Mouse (Mus musculus) forebrain, embryonic 16.5 days (tissue): Measurements from ENCODE around the gene 1700024P04Rik. TPM values are rescaled to one million over a fixed set of nuclear protein-coding genes. Genes with fewer than 3 reads are reported as not detected.

Experiments used
- ATAC-seq: fragments of 200-750 bp; cut with Nextera tagmentation; 2 replicates; pipeline ENCODE4 v1.8.0; 2017; ENCODE audit warnings: mild to moderate bottlenecking, moderate library complexity
- H3K27ac ChIP-seq: fragments of 300-500 bp; sonication (generic); 2 replicates; pipeline ENCODE4 v1.5.1; 2014; ENCODE audit warnings: low read length, control low read depth
- H3K27me3 ChIP-seq: fragments of 300-500 bp; sonication (generic); replicated peaks from 2 replicates; pipeline ENCODE4 v1.6.1; 2014; ENCODE audit warnings: low read length; ENCODE audit not compliant: control insufficient read depth, insufficient read depth
- H3K36me3 ChIP-seq: fragments of 300-500 bp; sonication (generic); 2 replicates; pipeline ENCODE4 v1.6.1; 2014; ENCODE audit not compliant: control insufficient read depth, insufficient read depth
- H3K4me1 ChIP-seq: fragments of 300-500 bp; sonication (generic); replicated peaks from 2 replicates; pipeline ENCODE4 v1.6.1; 2014; ENCODE audit warnings: low read length; ENCODE audit not compliant: control insufficient read depth, insufficient read depth
- H3K4me2 ChIP-seq: fragments of 300-500 bp; sonication (generic); 2 replicates; pipeline ENCODE4 v1.6.1; 2014; ENCODE audit warnings: mild to moderate bottlenecking, low read length, control low read depth
- H3K4me3 ChIP-seq: fragments of 300-500 bp; sonication (generic); replicated peaks from 2 replicates; pipeline ENCODE4 v1.5.1; 2014; ENCODE audit warnings: mild to moderate bottlenecking, low read length, control low read depth
- H3K9ac ChIP-seq: fragments of 300-500 bp; sonication (generic); replicated peaks from 2 replicates; pipeline ENCODE4 v1.6.1; 2014; ENCODE audit warnings: low read depth, low read length, control low read depth
- H3K9me3 ChIP-seq: fragments of 300-500 bp; sonication (generic); 2 replicates; pipeline ENCODE4 v1.6.1; 2016; ENCODE audit warnings: low read length; ENCODE audit not compliant: control insufficient read depth
- WGBS: fragments of 180-500 bp; shearing (Covaris S2); extraction: QIAGEN DNeasy Blood & Tissue Kit; methylation state at CpG from one replicate; pipeline ENCODE4 v1.1.7; 2014; 5-methylcytosine and 5-hydroxymethylcytosine counted together
- polyA plus RNA-seq: library from polyadenylated mRNA; unstranded; fragments of >200 nt; fragmentation: Nextera tagmentation; extraction: Ambion mirVana; gene quantifications from 2 replicates; pipeline ENCODE4 v1.2.1, GENCODE M21; 2015

1700024P04Rik gene
- polyA plus RNA-seq, 1 experiment from 2014 or later: not detected

DNA sequence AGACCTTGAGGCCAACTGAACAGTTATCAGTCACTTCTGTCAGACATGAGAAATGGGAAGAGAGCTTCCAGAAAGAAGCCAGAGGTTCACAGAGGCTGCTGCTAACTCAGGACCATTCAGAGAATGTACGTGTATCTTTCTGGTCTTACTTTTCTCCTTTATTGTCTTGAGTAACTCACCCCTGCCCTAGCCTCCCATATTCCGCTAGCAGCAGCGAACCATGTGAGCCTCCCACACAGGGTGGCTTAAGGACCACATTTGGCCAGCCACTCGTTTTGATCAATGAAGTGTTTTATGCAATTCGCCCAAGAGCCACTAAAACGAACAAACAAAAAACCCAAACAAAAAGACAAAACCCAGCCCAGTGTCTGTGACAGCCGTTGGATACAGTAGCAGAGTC, 32.4 kb downstream of the 1700024P04Rik start:
- no peaks in the 10 kb centered on the region for H3K36me3 ChIP-seq
- H3K27me3 ChIP-seq: no peaks in the 10 kb centered on the region
- no peak for ATAC-seq
- no peak overlapping the region for H3K27ac ChIP-seq
- H3K4me1 ChIP-seq: no peaks in the 10 kb centered on the region
- H3K4me3 ChIP-seq: no peak overlapping the region
- H3K4me2 ChIP-seq: no peak overlapping the region
- H3K9me3 ChIP-seq: no peaks in the 10 kb centered on the region
- no peak overlapping the region for H3K9ac ChIP-seq
- WGBS: 59% methylated on average over 7 of the region's 7 CpGs

DNA sequence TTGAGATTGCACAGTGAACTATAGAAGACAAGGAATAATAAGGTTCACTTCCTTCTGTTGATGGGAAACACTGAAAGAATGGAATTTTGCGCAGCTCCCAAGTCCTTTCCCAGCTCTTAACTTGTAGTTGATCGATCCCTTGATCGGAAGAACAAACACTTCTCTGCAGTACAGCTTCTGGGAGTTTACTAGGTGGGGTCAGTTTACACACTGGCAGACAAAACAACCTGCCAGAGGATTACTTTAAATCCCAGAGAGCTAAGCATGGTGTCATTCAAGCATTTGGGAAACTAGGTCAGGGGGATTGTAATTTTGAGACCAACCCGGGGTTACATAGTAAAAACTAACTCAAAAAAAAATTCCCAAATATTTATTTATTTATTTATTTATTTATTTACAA, 36.2 kb downstream of the 1700024P04Rik start:
- Histone ChIP-seq H3K4me1 (no peaks in the 10 kb centered on the region), H3K27ac (no peak overlapping the region), H3K36me3 (no peaks in the 10 kb centered on the region), H3K4me2 (no peak overlapping the region), H3K9ac (no peak overlapping the region), H3K27me3 (no peaks in the 10 kb centered on the region), H3K9me3 (no peaks in the 10 kb centered on the region), H3K4me3 (no peak overlapping the region)
- 33% methylated on average over 4 of the region's 4 CpGs for WGBS
- no peak for ATAC-seq

DNA sequence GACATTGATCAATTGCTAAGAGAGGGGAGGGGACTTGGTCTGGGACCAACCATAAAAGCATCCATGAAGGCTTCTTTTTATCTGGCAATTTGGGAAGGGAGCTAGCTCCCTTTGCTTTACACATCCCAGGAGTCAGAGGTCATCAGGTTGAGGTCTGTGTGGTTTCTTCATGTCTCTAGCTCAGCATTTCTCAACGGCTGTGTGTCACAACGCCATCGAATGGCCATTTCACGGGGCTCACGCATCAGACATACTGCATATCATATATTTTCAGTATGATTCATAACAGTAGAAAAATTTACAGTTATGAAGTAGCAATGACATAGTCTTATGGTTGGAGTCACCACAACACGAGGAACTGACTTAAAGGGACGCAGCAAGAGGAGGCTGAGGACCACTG, 37.9 kb downstream of the 1700024P04Rik start:
- H3K9ac ChIP-seq: no peak overlapping the region
- no peaks in the 10 kb centered on the region for H3K36me3 ChIP-seq
- no peak overlapping the region for H3K4me2 ChIP-seq
- WGBS: 93% methylated on average over 7 of the region's 7 CpGs
- H3K27ac ChIP-seq: no peak overlapping the region
- no peak for ATAC-seq
- H3K9me3 ChIP-seq: no peaks in the 10 kb centered on the region
- H3K4me1 ChIP-seq: no peaks in the 10 kb centered on the region
- H3K4me3 ChIP-seq: no peak overlapping the region
- no peaks in the 10 kb centered on the region for H3K27me3 ChIP-seq

DNA sequence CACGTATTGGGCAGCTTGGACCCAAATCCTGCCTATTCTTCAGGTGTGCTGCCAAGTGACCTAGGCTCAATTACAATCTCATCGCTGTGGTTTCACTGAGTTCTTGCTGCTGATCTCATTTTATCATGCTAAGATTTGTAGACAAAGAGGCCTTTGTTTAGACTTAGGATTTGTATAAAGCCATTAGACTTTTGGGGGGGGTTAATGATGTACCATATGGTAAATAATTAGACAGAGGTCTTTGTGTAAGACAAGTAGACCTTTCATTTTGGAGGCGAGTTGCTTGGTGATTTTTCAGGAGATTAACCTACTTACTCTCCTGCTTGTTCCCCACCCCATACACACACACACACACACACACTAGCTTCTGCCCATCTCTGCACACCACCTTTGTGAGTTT, 38.5 kb downstream of the 1700024P04Rik start:
- Histone ChIP-seq H3K9ac (no peak overlapping the region), H3K27ac (no peak overlapping the region), H3K36me3 (no peaks in the 10 kb centered on the region), H3K4me3 (no peak overlapping the region), H3K9me3 (no peaks in the 10 kb centered on the region), H3K27me3 (no peaks in the 10 kb centered on the region), H3K4me2 (no peak overlapping the region), H3K4me1 (no peaks in the 10 kb centered on the region)
- 20% methylated on average over 3 of the region's 3 CpGs for WGBS
- no peak for ATAC-seq

DNA sequence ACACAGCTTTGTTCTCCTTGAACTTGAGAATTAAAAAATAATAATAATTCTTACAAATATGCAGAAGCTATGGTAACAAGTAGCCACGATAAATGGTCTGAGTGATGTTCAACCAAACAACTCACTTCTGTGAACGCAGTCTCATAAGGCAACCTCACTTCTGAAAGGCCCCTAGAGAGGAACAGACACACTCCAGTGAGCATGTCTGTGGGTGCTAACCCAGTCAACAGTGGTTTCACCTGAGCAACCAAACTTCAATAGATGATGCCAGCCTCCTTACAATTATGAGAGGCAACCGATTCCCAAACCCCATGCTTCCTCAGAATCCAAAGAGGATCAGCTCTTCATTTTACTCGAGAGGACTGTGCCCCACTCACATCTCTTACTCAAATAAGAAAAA, 39.0 kb downstream of the 1700024P04Rik start:
- Histone ChIP-seq H3K36me3 (no peaks in the 10 kb centered on the region), H3K9ac (no peak overlapping the region), H3K27ac (no peak overlapping the region), H3K4me1 (no peaks in the 10 kb centered on the region), H3K4me3 (no peak overlapping the region), H3K4me2 (no peak overlapping the region), H3K27me3 (no peaks in the 10 kb centered on the region), H3K9me3 (no peaks in the 10 kb centered on the region)
- no peak for ATAC-seq
- WGBS: 90% methylated on average over 4 of the region's 4 CpGs

DNA sequence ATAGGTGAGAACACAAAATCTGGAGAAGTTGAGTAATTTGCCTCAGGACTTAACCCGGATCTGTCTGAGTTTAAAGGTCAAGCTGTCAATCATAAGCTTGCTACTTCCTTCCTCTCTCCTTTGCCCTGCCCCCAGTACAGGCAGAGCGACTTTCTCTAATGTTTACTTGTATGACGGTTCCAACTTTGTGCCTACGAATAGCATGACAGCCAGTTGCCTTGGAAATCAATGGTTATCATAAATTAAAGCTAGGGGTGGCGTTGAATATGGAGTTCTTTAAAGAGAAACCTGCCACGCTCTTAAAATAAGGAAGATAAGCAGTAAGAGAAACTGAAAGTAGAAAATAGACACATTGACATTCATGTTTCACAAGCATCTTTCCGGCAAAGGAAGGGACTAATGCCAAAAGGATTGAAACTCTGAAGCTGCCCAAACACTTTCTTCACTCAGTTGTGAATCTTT, 39.7 kb downstream of the 1700024P04Rik start:
- H3K27me3 ChIP-seq: no peaks in the 10 kb centered on the region
- no peaks in the 10 kb centered on the region for H3K36me3 ChIP-seq
- H3K9me3 ChIP-seq: no peaks in the 10 kb centered on the region
- no peak overlapping the region for H3K9ac ChIP-seq
- H3K4me2 ChIP-seq: no peak overlapping the region
- no peak overlapping the region for H3K27ac ChIP-seq
- no peaks in the 10 kb centered on the region for H3K4me1 ChIP-seq
- 84% methylated on average over 7 of the region's 7 CpGs for WGBS
- no peak for ATAC-seq
- no peak overlapping the region for H3K4me3 ChIP-seq

DNA sequence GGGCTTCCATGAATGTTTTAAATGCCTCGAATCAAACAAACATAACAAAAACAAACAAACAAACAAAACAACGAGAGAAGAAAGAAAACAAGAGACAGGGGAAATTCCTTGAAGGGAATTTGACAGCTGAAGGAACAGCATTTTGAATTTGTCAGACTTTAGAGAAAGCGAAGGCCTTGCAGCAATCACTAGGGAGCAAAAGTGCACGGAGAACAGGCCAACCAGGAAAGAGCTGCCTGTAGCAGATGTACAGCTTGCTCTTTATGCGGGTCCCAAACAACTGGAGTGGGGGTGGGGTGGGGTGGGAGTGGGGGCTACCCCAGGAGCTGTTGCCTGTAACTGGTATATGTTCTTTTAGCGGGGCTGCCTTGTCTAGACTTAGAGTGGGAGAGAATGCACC, 42.0 kb downstream of the 1700024P04Rik start:
- Histone ChIP-seq H3K27me3 (no peaks in the 10 kb centered on the region), H3K4me3 (no peak overlapping the region), H3K9ac (no peak overlapping the region), H3K36me3 (no peaks in the 10 kb centered on the region), H3K9me3 (no peaks in the 10 kb centered on the region), H3K4me1 (no peaks in the 10 kb centered on the region), H3K27ac (no peak overlapping the region), H3K4me2 (no peak overlapping the region)
- 76% methylated on average over 6 of the region's 6 CpGs for WGBS
- ATAC-seq: no peak

DNA sequence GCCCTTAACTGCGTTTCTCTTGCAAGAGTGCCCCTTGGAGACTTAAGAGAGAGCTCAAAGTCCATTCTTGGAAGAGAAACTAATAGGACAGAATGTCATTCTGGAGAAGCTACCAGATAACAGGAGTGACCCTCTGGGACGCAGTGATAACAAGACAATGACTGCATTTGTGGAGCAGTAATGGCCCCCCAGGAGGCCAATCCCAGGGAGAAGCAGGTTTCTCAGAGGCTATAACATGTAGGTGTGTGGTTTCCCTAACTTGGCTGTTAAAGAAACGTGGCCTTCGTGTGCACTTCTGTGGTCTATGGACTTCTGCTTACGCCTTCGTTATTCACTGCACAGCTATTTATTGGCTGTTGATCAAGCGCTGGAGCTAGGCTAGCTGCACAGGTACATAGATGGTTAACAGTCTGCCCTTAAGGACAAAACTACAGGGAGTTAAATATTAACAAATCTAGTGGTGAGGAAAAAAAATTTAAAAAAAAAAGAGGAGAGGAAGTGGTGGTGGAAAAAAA, 42.5 kb downstream of the 1700024P04Rik start:
- Histone ChIP-seq H3K4me1 (no peaks in the 10 kb centered on the region), H3K27ac (no peak overlapping the region), H3K9me3 (no peaks in the 10 kb centered on the region), H3K36me3 (no peaks in the 10 kb centered on the region), H3K4me3 (no peak overlapping the region), H3K4me2 (no peak overlapping the region), H3K9ac (no peak overlapping the region), H3K27me3 (no peaks in the 10 kb centered on the region)
- WGBS: 77% methylated on average over 7 of the region's 7 CpGs
- ATAC-seq: no peak

DNA sequence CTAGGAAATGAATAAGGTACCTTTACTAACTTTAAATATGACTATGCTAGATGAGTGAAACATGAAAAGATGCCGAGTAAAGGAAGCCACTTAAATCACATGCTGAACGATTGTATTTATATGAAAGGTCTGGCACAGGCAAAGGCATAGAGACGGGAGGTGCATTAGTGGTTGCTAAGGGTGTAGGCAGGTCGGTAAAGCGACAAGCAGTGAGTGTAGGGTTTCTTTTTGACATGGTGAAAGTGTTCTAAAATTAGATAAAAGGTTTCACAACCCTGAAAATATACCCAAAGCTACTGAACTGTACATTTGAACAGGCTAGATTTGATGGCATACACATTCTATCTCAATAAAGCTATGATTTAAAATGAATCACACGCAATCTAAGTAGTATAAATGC, 47.3 kb downstream of the 1700024P04Rik start:
- no peak overlapping the region for H3K27ac ChIP-seq
- 79% methylated on average over 6 of the region's 6 CpGs for WGBS
- no peaks in the 10 kb centered on the region for H3K9me3 ChIP-seq
- no peaks in the 10 kb centered on the region for H3K36me3 ChIP-seq
- ATAC-seq: no peak
- H3K27me3 ChIP-seq: no peaks in the 10 kb centered on the region
- H3K4me3 ChIP-seq: no peak overlapping the region
- H3K9ac ChIP-seq: no peak overlapping the region
- H3K4me2 ChIP-seq: no peak overlapping the region
- no peaks in the 10 kb centered on the region for H3K4me1 ChIP-seq
